Mouse (Mus musculus) spleen, adult 2 months (tissue): ENCODE measurements around the gene Tnip2.

ENCODE experiments used
- CTCF ChIP-seq: fragments of 200-500 bp; IDR thresholded peaks from 2 replicates; pipeline ENCODE4 v1.5.1; 2011; ENCODE audit warnings: mild to moderate bottlenecking, inconsistent platforms; ENCODE audit not compliant: insufficient read depth, insufficient read length, insufficient replicate concordance; ENCODE audit errors: extremely low read depth
- POLR2A ChIP-seq: fragments of 200-500 bp; IDR thresholded peaks from 2 replicates; pipeline ENCODE4 v1.6.1; 2011; ENCODE audit warnings: low read depth, low read length, inconsistent platforms

- TF ChIP-seq CTCF, result no peak
- TF ChIP-seq POLR2A, result peak; percentile 90
Observed at GRCm38 (mm10) chr5:34525663-34526476, 12.1 kb upstream of the Tnip2 start, which contains the start of gene Sh3bp2.
